Mouse (Mus musculus): ENCODE results near the gene Vars. TPM values are rescaled to one million over a fixed set of nuclear protein-coding genes. Genes with fewer than 3 reads are reported as not detected.
A peak's percentile ranks its signal among the peaks of the same experiment; 100 is the strongest.
"Not testable (repeated sequence)": the region's sequence is repeated elsewhere in the genome, so short reads cannot be mapped to it uniquely, and the experiment has no call there.

The Vars gene
- polyA plus RNA-seq, 1 experiment from 2014 or later, result 50.7 TPM

DNA sequence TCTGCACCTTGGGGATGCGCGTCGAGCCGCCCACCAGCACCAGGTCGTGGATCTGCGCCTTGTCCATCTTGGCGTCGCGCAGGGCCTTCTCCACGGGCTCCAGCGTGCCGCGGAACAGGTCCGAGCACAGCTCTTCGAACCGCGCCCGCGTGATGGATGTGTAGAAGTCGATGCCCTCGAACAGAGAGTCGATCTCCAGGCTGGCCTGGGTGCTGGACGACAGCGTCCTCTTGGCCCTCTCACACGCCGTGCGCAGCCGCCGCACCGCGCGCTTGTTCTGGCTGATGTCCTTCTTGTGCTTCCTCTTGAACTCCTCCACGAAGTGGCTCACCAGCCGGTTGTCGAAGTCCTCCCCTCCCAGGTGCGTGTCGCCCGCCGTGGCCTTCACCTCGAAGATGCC lies 42.8 kb upstream of the Vars start:
- ATAC-seq; H3K9ac ChIP-seq (ENCODE audit: low read depth, low read length); H3K27ac ChIP-seq (ENCODE audit: low read depth, low read length); H3K4me2 ChIP-seq (ENCODE audit: low read length); H3K4me1 ChIP-seq (ENCODE audit: control insufficient read depth, insufficient read depth, low read depth, low read length); H3K27me3 ChIP-seq (replicated peaks; ENCODE audit: control insufficient read depth, insufficient read depth, low read length); H3K36me3 ChIP-seq (ENCODE audit: control insufficient read depth, insufficient read depth, low read length); H3K4me3 ChIP-seq (ENCODE audit: low read length); H3K9me3 ChIP-seq (ENCODE audit: control insufficient read depth, low read length): not testable (repeated sequence)
- WGBS, result 21% methylated on average over 13 of the region's 40 CpGs

DNA sequence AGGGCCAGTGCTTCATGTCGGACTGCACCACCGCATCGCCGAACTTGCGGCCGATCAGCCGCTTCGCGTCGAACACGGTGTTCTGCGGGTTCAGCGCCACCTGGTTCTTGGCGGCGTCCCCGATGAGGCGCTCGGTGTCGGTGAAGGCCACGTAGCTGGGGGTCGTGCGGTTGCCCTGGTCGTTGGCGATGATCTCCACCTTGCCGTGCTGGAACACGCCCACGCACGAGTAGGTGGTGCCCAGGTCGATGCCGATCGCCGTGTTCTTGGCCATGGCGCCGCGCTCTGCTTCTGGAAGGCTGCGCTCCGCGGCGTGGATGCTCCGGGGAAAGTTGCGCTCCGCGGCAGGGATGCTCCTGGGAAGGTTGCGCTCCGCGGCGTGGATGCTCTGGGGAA lies 42.1 kb upstream of the Vars start:
- not testable (repeated sequence) for H3K27me3 ChIP-seq (replicated peaks; ENCODE audit: control insufficient read depth, insufficient read depth, low read length); H3K9me3 ChIP-seq (ENCODE audit: control insufficient read depth, low read length); H3K27ac ChIP-seq (ENCODE audit: low read depth, low read length); H3K4me1 ChIP-seq (ENCODE audit: control insufficient read depth, insufficient read depth, low read depth, low read length); H3K36me3 ChIP-seq (ENCODE audit: control insufficient read depth, insufficient read depth, low read length); H3K9ac ChIP-seq (ENCODE audit: low read depth, low read length)
- H3K4me3 ChIP-seq (ENCODE audit: low read length), result peak overlapping the region; percentile 40
- ATAC-seq, result peak; percentile 65
- H3K4me2 ChIP-seq (ENCODE audit: low read length), result peak overlapping the region; percentile 63
- under 1% methylated on average over 15 of the region's 47 CpGs for WGBS

DNA sequence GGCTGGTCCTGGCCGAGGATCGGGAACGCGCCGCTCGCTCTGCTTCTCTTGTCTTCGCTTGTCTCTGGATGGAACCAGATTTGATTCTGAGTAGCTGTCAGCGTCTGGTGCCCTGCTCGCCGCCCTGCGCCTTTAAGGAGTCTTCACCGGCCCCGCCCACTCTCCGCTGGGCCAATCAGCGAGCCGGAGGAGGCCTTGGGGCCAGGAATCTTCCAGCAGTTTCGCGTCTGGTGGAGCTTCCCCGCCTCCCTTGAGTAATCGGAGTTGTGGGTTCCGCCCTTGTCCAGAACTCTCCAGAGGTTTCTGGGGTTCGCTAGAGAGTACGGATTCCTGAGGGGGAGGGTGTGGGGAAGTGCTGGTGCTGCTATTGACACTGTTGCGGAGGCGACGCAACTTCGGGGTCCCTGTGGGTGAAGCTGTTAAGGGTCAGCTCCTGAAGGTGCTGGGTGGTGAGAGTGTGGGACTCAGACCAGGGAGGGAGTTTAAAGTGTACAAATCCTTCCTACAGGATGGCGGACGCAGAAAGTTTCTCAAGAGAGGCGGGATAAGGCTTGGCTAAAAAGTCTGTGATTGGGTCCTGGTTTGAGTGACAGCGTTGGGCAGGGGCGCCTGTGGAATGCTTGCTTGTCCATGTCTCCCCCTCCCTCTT lies 41.5 kb upstream of the Vars start, which contains the start of gene Hspa1b:
TSS of gene Hspa1b (minus strand) at position 109 of the 649 bp plus-strand sequence.
- H3K27ac ChIP-seq (ENCODE audit: low read depth, low read length), result peak within 1 kb of the TSS; percentile 64
- not testable (repeated sequence) for H3K36me3 ChIP-seq (ENCODE audit: control insufficient read depth, insufficient read depth, low read length); H3K4me1 ChIP-seq (ENCODE audit: control insufficient read depth, insufficient read depth, low read depth, low read length); H3K27me3 ChIP-seq (replicated peaks; ENCODE audit: control insufficient read depth, insufficient read depth, low read length); H3K9me3 ChIP-seq (ENCODE audit: control insufficient read depth, low read length)
- H3K4me3 ChIP-seq (ENCODE audit: low read length), result peak within 1 kb of the TSS; percentile 40
- H3K9ac ChIP-seq (ENCODE audit: low read depth, low read length), result peak within 1 kb of the TSS; percentile 42; the same call in 1 of the 2 replicates
- peak within 1 kb of the TSS; percentile 63 for H3K4me2 ChIP-seq (ENCODE audit: low read length)
- peak; percentile 96 for ATAC-seq
- WGBS, result 0% methylated on average over 23 of the region's 32 CpGs

DNA sequence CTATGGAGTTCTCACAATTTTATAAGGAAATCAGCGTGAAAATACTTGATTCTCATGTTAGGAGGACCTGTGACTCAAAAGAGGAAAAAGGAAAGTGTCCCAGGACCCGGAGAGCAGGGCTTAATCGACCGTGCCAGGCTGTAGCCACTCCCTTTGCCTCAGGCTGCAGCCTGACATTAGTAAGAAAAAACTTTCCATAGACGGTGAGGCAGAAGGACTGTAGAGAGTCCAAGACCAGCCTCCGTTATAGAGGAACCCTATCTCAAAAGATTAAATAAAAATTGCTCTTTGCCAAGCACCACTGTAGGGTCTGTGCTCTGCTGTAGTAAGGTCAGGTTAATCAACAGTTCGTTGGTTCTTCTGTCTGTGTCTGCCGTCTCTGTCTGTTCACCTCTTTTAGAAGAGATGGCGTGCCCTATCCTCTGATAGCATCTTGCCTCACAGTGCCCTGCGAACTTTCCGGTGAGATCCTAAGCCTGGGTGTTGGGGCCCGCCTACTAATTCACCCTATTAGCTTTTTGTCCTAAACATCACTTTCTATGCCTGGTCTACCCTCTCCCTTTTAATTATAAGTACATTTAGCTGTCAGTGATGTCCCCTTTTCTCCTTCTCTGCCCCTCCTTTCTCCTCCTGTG lies 40.8 kb upstream of the Vars start:
- Histone ChIP-seq H3K27me3 (replicated peaks; ENCODE audit: control insufficient read depth, insufficient read depth, low read length) (peaks cover 2% of the 10 kb centered on the region; the same call in 1 of the 2 replicates), H3K27ac (ENCODE audit: low read depth, low read length) (no peak overlapping the region), H3K4me2 (ENCODE audit: low read length) (peak overlapping the region; percentile 63), H3K36me3 (ENCODE audit: control insufficient read depth, insufficient read depth, low read length) (no peaks in the 10 kb centered on the region), H3K9me3 (ENCODE audit: control insufficient read depth, low read length) (no peaks in the 10 kb centered on the region), H3K4me1 (ENCODE audit: control insufficient read depth, insufficient read depth, low read depth, low read length) (peaks cover 2% of the 10 kb centered on the region; the same call in 1 of the 2 replicates), H3K9ac (ENCODE audit: low read depth, low read length) (no peak overlapping the region), H3K4me3 (ENCODE audit: low read length) (peak overlapping the region; percentile 40)
- 16% methylated on average over 12 of the region's 12 CpGs for WGBS
- ATAC-seq, result no peak

DNA sequence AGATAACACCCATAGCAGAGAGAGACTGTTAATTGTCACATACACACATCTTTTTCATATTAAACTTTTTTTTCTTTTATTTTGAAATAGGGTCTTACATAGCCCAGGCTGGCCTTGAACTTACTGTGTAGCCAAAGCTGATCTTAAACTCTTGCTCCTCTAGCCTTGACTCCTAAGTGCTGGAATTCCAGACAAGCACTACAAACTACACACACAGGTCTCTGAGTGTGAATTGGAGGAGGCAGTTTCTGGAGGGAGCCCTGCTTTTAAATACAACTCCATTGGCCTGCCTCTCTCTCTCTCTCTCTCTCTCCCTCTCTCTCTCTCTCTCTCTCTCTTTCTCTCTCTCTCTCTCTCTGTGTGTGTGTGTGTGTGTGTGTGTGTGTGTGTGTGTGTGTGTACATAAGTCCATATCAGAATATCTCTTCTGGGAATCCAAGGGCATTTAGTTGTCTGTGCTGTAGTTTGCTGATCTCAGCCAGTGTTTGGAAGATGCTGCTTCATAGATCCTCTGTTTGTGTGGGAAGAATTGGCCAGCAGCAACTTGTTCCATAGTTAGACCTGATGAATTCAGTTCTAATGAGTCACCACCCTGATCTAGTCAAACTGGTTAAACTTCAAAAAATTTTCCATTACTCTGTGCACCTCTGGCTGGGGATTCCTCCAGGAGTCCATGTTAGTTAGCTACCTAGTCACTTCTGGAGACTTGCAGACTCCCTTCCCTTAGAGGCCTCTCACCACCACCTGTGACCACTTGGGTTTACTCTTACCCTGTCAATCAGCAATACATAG lies 39.9 kb upstream of the Vars start:
- H3K36me3 ChIP-seq (ENCODE audit: control insufficient read depth, insufficient read depth, low read length), result no peaks in the 10 kb centered on the region
- H3K27me3 ChIP-seq (replicated peaks; ENCODE audit: control insufficient read depth, insufficient read depth, low read length), result peaks cover 2% of the 10 kb centered on the region
- no peaks in the 10 kb centered on the region for H3K9me3 ChIP-seq (ENCODE audit: control insufficient read depth, low read length)

DNA sequence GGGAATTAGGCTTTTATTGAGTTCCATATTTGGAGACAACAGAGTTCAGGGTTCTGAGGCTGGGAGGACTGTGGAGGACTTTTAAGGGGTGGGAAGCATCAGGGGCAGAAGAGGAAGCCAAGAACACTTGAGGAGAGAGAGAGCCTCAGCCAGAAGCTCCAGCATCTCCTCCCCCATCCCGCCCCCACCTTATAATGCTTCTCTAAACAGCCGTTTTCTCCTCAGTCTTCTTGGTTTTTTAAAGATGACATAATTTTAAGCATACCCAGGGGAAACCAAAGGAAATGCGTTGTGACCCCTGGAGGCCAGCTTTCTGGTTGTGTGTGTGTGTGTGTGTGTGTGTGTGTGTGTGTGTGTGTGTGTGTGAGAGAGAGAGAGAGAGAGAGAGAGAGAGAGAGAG lies 38.7 kb upstream of the Vars start:
- 36% methylated on average over 3 of the region's 3 CpGs for WGBS
- H3K27me3 ChIP-seq (replicated peaks; ENCODE audit: control insufficient read depth, insufficient read depth, low read length), result peaks cover 2% of the 10 kb centered on the region

More for the DNA sequence above, 39.9 kb upstream of the Vars start:
- H3K4me1 ChIP-seq (ENCODE audit: control insufficient read depth, insufficient read depth, low read depth, low read length), result peaks cover 2% of the 10 kb centered on the region; the same call in 1 of the 2 replicates
- no peak overlapping the region for H3K4me2 ChIP-seq (ENCODE audit: low read length)
- no peak overlapping the region for H3K9ac ChIP-seq (ENCODE audit: low read depth, low read length)
- ATAC-seq, result no peak
- no peak overlapping the region for H3K27ac ChIP-seq (ENCODE audit: low read depth, low read length)
- no peak overlapping the region for H3K4me3 ChIP-seq (ENCODE audit: low read length)

DNA sequence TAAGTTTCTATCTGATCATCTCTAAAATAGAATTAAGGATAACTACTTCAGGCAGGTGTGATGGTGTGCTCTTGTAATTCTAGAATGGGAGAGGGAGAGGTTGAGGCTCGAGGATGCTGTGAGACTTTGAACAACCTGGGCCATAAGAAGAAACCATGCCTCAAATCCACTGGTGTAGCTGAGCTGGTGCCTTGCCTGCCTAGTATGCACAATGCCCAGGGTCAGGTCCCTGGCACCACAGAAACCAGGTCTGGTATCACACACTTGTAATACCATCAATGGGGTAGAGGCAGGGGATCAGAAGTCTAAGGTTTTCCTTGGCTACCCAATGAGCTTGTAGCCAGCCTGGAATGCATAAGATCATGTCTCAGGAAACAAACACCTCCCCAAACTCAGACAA lies 37.9 kb upstream of the Vars start:
- H3K36me3 ChIP-seq (ENCODE audit: control insufficient read depth, insufficient read depth, low read length), result no peaks in the 10 kb centered on the region
- 50% methylated on average over 1 of the region's 1 CpGs for WGBS
- no peaks in the 10 kb centered on the region for H3K9me3 ChIP-seq (ENCODE audit: control insufficient read depth, low read length)
- H3K4me3 ChIP-seq (ENCODE audit: low read length), result no peak overlapping the region
- no peak overlapping the region for H3K4me2 ChIP-seq (ENCODE audit: low read length)
- peaks cover 5% of the 10 kb centered on the region for H3K27me3 ChIP-seq (replicated peaks; ENCODE audit: control insufficient read depth, insufficient read depth, low read length)
- H3K27ac ChIP-seq (ENCODE audit: low read depth, low read length), result no peak overlapping the region
- ATAC-seq, result no peak
- peaks cover 2% of the 10 kb centered on the region; the same call in 1 of the 2 replicates for H3K4me1 ChIP-seq (ENCODE audit: control insufficient read depth, insufficient read depth, low read depth, low read length)
- no peak overlapping the region for H3K9ac ChIP-seq (ENCODE audit: low read depth, low read length)

More for the DNA sequence above, 38.7 kb upstream of the Vars start:
- Histone ChIP-seq H3K4me2 (ENCODE audit: low read length) (no peak overlapping the region), H3K9me3 (ENCODE audit: control insufficient read depth, low read length) (no peaks in the 10 kb centered on the region), H3K9ac (ENCODE audit: low read depth, low read length) (no peak overlapping the region), H3K4me3 (ENCODE audit: low read length) (no peak overlapping the region), H3K4me1 (ENCODE audit: control insufficient read depth, insufficient read depth, low read depth, low read length) (peaks cover 2% of the 10 kb centered on the region; the same call in 1 of the 2 replicates), H3K27ac (ENCODE audit: low read depth, low read length) (no peak overlapping the region), H3K36me3 (ENCODE audit: control insufficient read depth, insufficient read depth, low read length) (no peaks in the 10 kb centered on the region)
- no peak for ATAC-seq

DNA sequence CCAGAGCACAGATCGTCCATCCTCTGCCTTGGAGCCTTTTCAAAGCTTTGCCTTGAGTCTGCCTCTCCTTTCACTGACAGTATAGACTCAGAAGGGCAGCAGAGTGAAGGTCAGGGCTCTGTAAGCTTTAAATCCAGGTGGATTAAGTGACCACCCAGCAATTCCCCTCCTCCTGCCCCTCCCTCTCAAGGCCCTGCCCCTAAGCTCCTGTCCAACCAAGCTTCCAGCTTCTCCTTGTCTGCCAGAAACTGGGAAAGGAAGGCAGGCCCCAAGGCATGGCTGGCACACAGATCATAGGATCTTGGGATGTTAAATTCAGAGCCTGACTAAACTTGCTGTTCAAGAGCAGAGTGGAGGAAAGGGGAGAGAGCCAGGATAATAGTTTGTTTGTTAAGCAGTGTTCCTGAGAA lies 36.1 kb upstream of the Vars start:
- Histone ChIP-seq H3K27ac (ENCODE audit: low read depth, low read length) (no peak overlapping the region), H3K4me2 (ENCODE audit: low read length) (no peak overlapping the region), H3K9ac (ENCODE audit: low read depth, low read length) (0 out of 2 replicates have a peak overlapping the region, but pooled peaks have one; percentile 17), H3K9me3 (ENCODE audit: control insufficient read depth, low read length) (no peaks in the 10 kb centered on the region), H3K36me3 (ENCODE audit: control insufficient read depth, insufficient read depth, low read length) (no peaks in the 10 kb centered on the region), H3K27me3 (replicated peaks; ENCODE audit: control insufficient read depth, insufficient read depth, low read length) (peaks cover 21% of the 10 kb centered on the region), H3K4me1 (ENCODE audit: control insufficient read depth, insufficient read depth, low read depth, low read length) (peaks cover 2% of the 10 kb centered on the region; the same call in 1 of the 2 replicates), H3K4me3 (ENCODE audit: low read length) (no peak overlapping the region)
- ATAC-seq, result no peak
- 31% methylated on average over 1 of the region's 1 CpGs for WGBS

DNA sequence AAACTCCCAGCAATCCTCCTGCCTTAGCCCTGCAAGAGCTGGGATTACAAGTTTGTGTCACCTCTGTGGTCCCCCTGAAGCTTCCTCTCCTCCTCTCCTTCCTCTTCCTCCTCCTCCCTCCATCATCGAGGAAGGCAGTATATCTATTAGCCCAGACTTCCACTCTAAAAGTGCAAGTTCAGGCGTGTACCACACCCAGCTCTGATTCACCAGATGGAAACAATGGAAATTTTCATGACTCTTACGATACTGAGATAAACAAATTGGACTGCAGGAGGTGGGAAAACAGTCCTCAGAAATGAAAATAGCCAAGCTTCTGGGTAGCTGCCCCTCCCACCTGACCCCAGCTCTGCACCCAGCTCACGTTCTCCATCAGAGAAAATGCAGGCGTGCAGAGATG lies 35.2 kb upstream of the Vars start:
- Histone ChIP-seq H3K9me3 (ENCODE audit: control insufficient read depth, low read length) (no peaks in the 10 kb centered on the region), H3K4me3 (ENCODE audit: low read length) (no peak overlapping the region), H3K9ac (ENCODE audit: low read depth, low read length) (no peak overlapping the region), H3K27ac (ENCODE audit: low read depth, low read length) (no peak overlapping the region), H3K27me3 (replicated peaks; ENCODE audit: control insufficient read depth, insufficient read depth, low read length) (peaks cover 23% of the 10 kb centered on the region), H3K4me2 (ENCODE audit: low read length) (no peak overlapping the region), H3K36me3 (ENCODE audit: control insufficient read depth, insufficient read depth, low read length) (no peaks in the 10 kb centered on the region), H3K4me1 (ENCODE audit: control insufficient read depth, insufficient read depth, low read depth, low read length) (no peaks in the 10 kb centered on the region)
- no peak for ATAC-seq
- 76% methylated on average over 5 of the region's 5 CpGs for WGBS
